Mouse (Mus musculus): ENCODE measurements at regions not wholly inside any gene's neighbourhood (a gene's known extent, or its start where the extent isn't known, plus 50 kb on each side); places are given as distances from the start of the nearest gene placed in this dataset.
"Not testable (repeated sequence)": the region's sequence is repeated elsewhere in the genome, so short reads cannot be mapped to it uniquely, and the experiment has no call there.

DNA sequence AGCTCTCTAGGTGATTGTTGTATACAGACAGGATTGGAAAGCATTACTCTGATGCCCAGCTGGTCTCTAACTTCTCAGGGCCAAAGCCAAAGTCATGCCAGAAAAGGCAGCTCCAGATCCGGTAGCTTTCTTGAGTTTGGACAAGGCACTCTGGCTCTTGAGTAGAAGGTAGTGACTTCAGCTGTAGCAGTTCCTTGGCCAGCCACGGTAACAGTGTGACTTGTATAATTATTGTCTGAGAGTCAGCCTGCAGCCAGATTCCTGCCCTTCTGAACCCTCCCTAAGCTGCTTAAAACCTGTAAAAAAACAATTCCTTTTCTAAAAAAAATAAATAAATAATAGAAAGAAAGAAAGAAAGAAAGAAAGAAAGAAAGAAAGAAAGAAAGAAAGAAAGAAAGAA lies 843.0 kb downstream of the Diaph3 start:
- no peak overlapping the region for H3K4me3 ChIP-seq (ENCODE audit: low read length)
- no peak overlapping the region for H3K27ac ChIP-seq (ENCODE audit: low read length)
- H3K4me2 ChIP-seq (ENCODE audit: low read depth, low read length), result no peak overlapping the region
- no peak overlapping the region for H3K9ac ChIP-seq (ENCODE audit: low read depth, low read length)
- H3K27me3 ChIP-seq (replicated peaks; ENCODE audit: control insufficient read depth, insufficient read depth, low read length), result no peaks in the 10 kb centered on the region
- no peaks in the 10 kb centered on the region for H3K9me3 ChIP-seq (ENCODE audit: control insufficient read depth, low read length)
- H3K4me1 ChIP-seq (ENCODE audit: control insufficient read depth, insufficient read depth, low read length), result no peaks in the 10 kb centered on the region
- no peak for ATAC-seq
- no peaks in the 10 kb centered on the region for H3K36me3 ChIP-seq (ENCODE audit: control insufficient read depth, insufficient read depth, low read length)
- 56% methylated on average over 2 of the region's 2 CpGs for WGBS

DNA sequence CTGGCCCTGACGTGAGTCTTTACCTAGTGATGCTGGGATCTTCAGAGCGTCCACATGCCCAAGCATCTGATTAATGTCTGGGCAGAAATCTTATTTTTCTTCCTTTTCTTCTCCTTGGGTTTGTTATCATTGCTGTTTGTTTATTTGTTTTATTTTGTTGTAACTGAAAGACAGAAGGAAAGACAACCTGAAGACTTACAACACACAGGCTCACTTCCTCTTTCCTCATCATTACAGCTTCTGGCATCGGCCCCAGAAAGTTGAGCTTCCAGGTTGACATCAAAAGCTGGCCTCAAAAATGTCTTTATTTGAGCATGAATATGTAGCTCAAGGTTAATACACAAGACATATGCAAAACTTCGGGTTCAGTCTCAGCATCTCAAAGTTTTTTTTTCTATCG lies 846.4 kb downstream of the Diaph3 start:
- not testable (repeated sequence) for H3K9ac ChIP-seq (ENCODE audit: low read depth, low read length)

DNA sequence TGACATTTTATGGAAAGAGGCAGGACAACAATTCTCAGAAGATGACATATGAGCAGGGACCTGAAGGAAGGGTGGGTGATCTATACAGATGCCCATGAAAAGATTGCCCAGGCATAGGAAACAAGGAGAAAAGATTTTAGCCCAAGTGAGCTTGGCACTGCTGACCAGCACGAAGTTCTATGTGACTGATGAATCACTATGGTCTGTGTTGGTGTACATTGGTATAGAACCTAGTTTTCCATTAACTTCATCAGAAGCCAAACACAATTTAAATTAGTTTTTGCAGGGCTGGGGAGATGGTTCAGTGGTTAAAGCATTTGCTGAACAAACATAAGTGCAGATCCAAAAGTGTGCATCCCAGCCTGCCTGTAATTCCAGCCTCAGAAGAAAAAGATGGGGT lies 847.2 kb downstream of the Diaph3 start:
- H3K36me3 ChIP-seq (ENCODE audit: control insufficient read depth, insufficient read depth, low read length), result no peaks in the 10 kb centered on the region
- WGBS, result 73% methylated on average over 1 of the region's 1 CpGs
- no peak overlapping the region for H3K9ac ChIP-seq (ENCODE audit: low read depth, low read length)
- no peaks in the 10 kb centered on the region for H3K4me1 ChIP-seq (ENCODE audit: control insufficient read depth, insufficient read depth, low read length)
- no peak overlapping the region for H3K4me2 ChIP-seq (ENCODE audit: low read depth, low read length)
- H3K27ac ChIP-seq (ENCODE audit: low read length), result no peak overlapping the region
- H3K9me3 ChIP-seq (ENCODE audit: control insufficient read depth, low read length), result no peaks in the 10 kb centered on the region
- H3K27me3 ChIP-seq (replicated peaks; ENCODE audit: control insufficient read depth, insufficient read depth, low read length), result no peaks in the 10 kb centered on the region
- H3K4me3 ChIP-seq (ENCODE audit: low read length), result no peak overlapping the region
- no peak for ATAC-seq

More for the DNA sequence above, 846.4 kb downstream of the Diaph3 start:
- WGBS, result 81% methylated on average over 5 of the region's 5 CpGs
- not testable (repeated sequence) for H3K4me3 ChIP-seq (ENCODE audit: low read length); H3K36me3 ChIP-seq (ENCODE audit: control insufficient read depth, insufficient read depth, low read length); H3K4me1 ChIP-seq (ENCODE audit: control insufficient read depth, insufficient read depth, low read length); H3K27ac ChIP-seq (ENCODE audit: low read length); H3K9me3 ChIP-seq (ENCODE audit: control insufficient read depth, low read length); ATAC-seq; H3K27me3 ChIP-seq (replicated peaks; ENCODE audit: control insufficient read depth, insufficient read depth, low read length); H3K4me2 ChIP-seq (ENCODE audit: low read depth, low read length)

DNA sequence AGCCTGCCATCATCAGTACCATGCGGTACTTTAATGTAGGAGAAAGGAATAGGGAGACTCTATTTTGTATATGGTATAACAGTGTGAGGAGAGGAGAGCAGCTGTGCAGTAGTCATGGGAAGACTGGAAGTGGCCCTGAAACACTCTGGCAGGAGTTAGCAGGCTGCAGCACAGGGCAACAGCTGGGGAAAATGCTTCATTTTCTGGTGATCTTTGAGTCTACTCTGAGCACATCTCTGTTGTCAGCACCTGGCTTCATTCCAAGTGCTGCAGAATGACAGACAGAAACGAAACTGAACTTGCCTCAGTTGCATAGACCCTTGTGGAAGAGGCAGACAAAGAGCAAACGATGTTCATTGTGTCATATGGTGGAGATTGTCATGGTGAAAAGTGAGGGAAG lies 847.7 kb downstream of the Diaph3 start:
- no peak for ATAC-seq
- H3K4me3 ChIP-seq (ENCODE audit: low read length), result no peak overlapping the region
- no peaks in the 10 kb centered on the region for H3K9me3 ChIP-seq (ENCODE audit: control insufficient read depth, low read length)
- no peaks in the 10 kb centered on the region for H3K4me1 ChIP-seq (ENCODE audit: control insufficient read depth, insufficient read depth, low read length)
- no peak overlapping the region for H3K4me2 ChIP-seq (ENCODE audit: low read depth, low read length)
- H3K27ac ChIP-seq (ENCODE audit: low read length), result no peak overlapping the region
- WGBS, result 61% methylated on average over 3 of the region's 3 CpGs
- no peak overlapping the region for H3K9ac ChIP-seq (ENCODE audit: low read depth, low read length)
- H3K36me3 ChIP-seq (ENCODE audit: control insufficient read depth, insufficient read depth, low read length), result no peaks in the 10 kb centered on the region
- H3K27me3 ChIP-seq (replicated peaks; ENCODE audit: control insufficient read depth, insufficient read depth, low read length), result no peaks in the 10 kb centered on the region

DNA sequence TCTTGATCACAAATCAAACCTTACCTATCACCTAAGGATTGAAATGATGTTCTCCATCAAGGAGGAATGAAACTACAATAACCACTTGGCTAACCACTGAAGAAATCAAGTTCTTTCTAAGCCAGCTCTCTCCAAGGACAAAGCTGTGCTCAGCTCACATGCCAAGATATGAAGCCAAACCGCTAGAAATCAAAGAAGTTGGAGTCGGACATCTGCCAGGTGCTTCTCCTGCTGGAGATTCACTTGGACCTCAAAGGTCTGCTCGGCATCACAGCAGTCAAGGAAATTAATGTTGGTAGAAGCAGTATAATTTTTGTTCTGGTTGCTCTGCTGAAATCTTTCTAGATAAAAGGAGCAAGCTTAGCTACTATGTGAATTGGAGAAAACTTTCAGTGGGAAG lies 850.5 kb downstream of the Diaph3 start:
- no peaks in the 10 kb centered on the region for H3K4me1 ChIP-seq (ENCODE audit: control insufficient read depth, insufficient read depth, low read length)
- ATAC-seq, result no peak
- H3K9me3 ChIP-seq (ENCODE audit: control insufficient read depth, low read length), result no peaks in the 10 kb centered on the region
- H3K27me3 ChIP-seq (replicated peaks; ENCODE audit: control insufficient read depth, insufficient read depth, low read length), result no peaks in the 10 kb centered on the region
- no peak overlapping the region for H3K4me3 ChIP-seq (ENCODE audit: low read length)
- no peak overlapping the region for H3K27ac ChIP-seq (ENCODE audit: low read length)
- no peaks in the 10 kb centered on the region for H3K36me3 ChIP-seq (ENCODE audit: control insufficient read depth, insufficient read depth, low read length)
- no peak overlapping the region for H3K9ac ChIP-seq (ENCODE audit: low read depth, low read length)
- WGBS, result 84% methylated on average over 3 of the region's 3 CpGs
- H3K4me2 ChIP-seq (ENCODE audit: low read depth, low read length), result no peak overlapping the region

DNA sequence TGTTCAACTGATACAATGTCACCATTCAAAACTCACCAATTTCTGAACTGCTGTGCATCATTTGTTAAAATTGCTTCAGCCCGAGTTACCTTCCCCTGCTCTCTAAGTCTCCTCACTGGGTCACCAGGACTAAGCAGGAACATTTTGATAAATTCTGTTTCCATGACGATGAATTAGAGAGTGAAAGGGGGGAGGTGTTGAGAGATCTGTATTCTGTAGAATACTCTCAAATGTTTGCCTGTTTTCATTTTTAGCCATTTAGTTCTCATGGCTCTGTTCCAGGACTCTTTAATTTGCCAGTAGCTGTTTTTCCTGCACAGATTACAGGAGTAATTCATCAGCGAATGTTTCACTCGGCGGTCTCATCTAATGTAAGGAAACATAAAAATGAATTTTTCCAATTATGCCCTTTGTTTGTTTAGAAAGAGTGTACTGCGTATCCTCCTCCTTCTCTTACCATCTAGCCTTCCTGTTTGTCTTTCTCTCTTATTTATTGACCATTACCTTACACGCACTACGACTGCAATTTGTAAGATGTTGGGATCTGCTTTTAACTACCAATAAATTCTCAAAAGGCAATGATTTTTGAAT lies 879.3 kb downstream of the Diaph3 start:
- no peak overlapping the region for H3K9ac ChIP-seq (ENCODE audit: low read depth, low read length)
- ATAC-seq, result no peak
- no peaks in the 10 kb centered on the region for H3K27me3 ChIP-seq (replicated peaks; ENCODE audit: control insufficient read depth, insufficient read depth, low read length)
- H3K4me2 ChIP-seq (ENCODE audit: low read depth, low read length), result no peak overlapping the region
- H3K9me3 ChIP-seq (ENCODE audit: control insufficient read depth, low read length), result no peaks in the 10 kb centered on the region
- no peak overlapping the region for H3K27ac ChIP-seq (ENCODE audit: low read length)
- H3K4me3 ChIP-seq (ENCODE audit: low read length), result no peak overlapping the region
- H3K36me3 ChIP-seq (ENCODE audit: control insufficient read depth, insufficient read depth, low read length), result no peaks in the 10 kb centered on the region
- no peaks in the 10 kb centered on the region for H3K4me1 ChIP-seq (ENCODE audit: control insufficient read depth, insufficient read depth, low read length)
- 52% methylated on average over 8 of the region's 8 CpGs for WGBS

DNA sequence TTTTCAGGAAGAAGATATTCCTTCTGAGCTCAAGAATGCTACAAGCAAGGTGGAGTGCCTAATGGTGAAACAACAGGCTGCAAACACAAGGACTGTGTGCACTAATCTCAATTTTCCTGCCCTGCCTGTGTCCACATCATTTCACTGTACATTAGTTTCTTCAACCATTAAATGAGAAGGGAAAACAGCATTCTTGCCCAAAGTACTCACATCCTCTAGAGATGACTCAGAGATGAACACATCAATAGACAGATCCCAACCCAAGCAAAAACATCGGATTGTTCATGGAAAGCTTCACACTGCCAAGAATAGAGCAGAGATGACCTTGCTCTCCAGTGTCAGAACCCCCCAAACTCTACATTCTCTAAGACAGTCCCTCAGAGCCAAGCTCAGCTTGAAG lies 886.8 kb downstream of the Diaph3 start:
- Histone ChIP-seq H3K27ac (ENCODE audit: low read length) (no peak overlapping the region), H3K4me1 (ENCODE audit: control insufficient read depth, insufficient read depth, low read length) (no peaks in the 10 kb centered on the region), H3K36me3 (ENCODE audit: control insufficient read depth, insufficient read depth, low read length) (no peaks in the 10 kb centered on the region), H3K4me2 (ENCODE audit: low read depth, low read length) (no peak overlapping the region), H3K9ac (ENCODE audit: low read depth, low read length) (no peak overlapping the region), H3K27me3 (replicated peaks; ENCODE audit: control insufficient read depth, insufficient read depth, low read length) (no peaks in the 10 kb centered on the region), H3K4me3 (ENCODE audit: low read length) (no peak overlapping the region), H3K9me3 (ENCODE audit: control insufficient read depth, low read length) (no peaks in the 10 kb centered on the region)
- WGBS, result 38% methylated on average over 1 of the region's 1 CpGs
- ATAC-seq, result no peak

DNA sequence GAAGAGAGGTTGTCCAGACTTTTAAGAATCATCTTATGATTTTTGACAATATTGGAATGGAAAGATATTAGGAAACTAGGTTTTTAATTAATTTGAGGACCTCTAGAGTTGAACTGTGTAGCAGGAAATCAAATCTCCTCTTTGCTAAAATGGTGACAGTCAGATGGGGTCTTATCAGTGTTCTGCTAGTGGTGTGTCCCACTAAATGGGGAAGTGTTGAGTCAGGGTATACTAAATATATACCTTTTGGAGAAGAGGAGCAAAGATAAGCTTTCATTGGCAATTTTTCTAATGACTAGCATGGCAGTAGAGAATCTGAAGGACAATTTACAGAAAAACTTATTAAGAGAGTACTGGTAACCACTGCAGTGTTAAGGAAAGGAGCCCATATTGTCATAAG lies 889.4 kb downstream of the Diaph3 start:
- no peak for ATAC-seq
- no peak overlapping the region for H3K4me3 ChIP-seq (ENCODE audit: low read length)
- no peak overlapping the region for H3K27ac ChIP-seq (ENCODE audit: low read length)
- no peak overlapping the region for H3K4me2 ChIP-seq (ENCODE audit: low read depth, low read length)
- no peaks in the 10 kb centered on the region for H3K9me3 ChIP-seq (ENCODE audit: control insufficient read depth, low read length)
- no peaks in the 10 kb centered on the region for H3K4me1 ChIP-seq (ENCODE audit: control insufficient read depth, insufficient read depth, low read length)
- H3K9ac ChIP-seq (ENCODE audit: low read depth, low read length), result no peak overlapping the region
- H3K27me3 ChIP-seq (replicated peaks; ENCODE audit: control insufficient read depth, insufficient read depth, low read length), result no peaks in the 10 kb centered on the region
- H3K36me3 ChIP-seq (ENCODE audit: control insufficient read depth, insufficient read depth, low read length), result no peaks in the 10 kb centered on the region

DNA sequence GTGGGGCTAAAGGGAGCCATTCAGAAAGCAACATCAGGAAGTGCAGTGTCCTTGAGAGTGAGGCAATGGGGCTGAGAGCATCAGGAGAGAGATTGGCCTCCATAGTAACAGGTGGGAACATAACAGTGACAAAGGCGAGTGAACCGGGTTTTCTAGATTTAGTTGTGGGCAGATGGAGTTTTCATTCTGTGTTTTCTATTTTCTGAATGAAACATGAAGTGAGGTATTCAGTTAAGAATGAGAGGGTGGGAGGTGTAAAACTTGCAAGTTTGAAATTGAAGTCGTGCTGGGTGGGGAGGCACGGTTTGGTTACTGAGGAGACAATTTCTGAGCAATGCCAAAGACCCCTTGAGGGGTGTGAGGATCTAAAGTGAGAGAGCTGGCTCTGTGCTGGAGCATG lies 893.3 kb downstream of the Diaph3 start:
- Histone ChIP-seq H3K4me3 (ENCODE audit: low read length) (no peak overlapping the region), H3K9me3 (ENCODE audit: control insufficient read depth, low read length) (no peaks in the 10 kb centered on the region), H3K4me1 (ENCODE audit: control insufficient read depth, insufficient read depth, low read length) (no peaks in the 10 kb centered on the region), H3K27ac (ENCODE audit: low read length) (no peak overlapping the region), H3K27me3 (replicated peaks; ENCODE audit: control insufficient read depth, insufficient read depth, low read length) (no peaks in the 10 kb centered on the region), H3K4me2 (ENCODE audit: low read depth, low read length) (no peak overlapping the region), H3K9ac (ENCODE audit: low read depth, low read length) (no peak overlapping the region), H3K36me3 (ENCODE audit: control insufficient read depth, insufficient read depth, low read length) (no peaks in the 10 kb centered on the region)
- 95% methylated on average over 4 of the region's 4 CpGs for WGBS
- ATAC-seq, result no peak

DNA sequence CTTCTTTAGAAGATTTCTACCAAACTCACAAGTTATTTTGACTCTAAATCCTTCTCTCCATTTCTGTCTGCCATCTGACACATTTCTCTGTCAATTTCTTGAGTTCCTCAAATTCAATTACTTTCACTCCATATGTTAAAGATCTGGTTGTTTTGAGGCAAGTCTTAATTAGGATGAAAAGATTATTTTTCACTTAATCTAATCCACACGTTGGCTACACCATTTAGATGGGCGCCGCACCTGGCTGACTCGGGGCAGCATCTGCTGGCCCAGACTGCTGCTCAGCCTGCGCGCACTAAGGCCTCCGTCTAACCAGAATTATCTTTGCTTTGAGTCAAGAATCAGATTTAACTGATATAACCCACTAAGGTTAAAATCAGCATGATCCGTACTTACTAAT lies 894.3 kb downstream of the Diaph3 start:
- no peak for ATAC-seq
- Histone ChIP-seq H3K4me2 (ENCODE audit: low read depth, low read length) (no peak overlapping the region), H3K4me1 (ENCODE audit: control insufficient read depth, insufficient read depth, low read length) (no peaks in the 10 kb centered on the region), H3K36me3 (ENCODE audit: control insufficient read depth, insufficient read depth, low read length) (no peaks in the 10 kb centered on the region), H3K27ac (ENCODE audit: low read length) (no peak overlapping the region), H3K27me3 (replicated peaks; ENCODE audit: control insufficient read depth, insufficient read depth, low read length) (no peaks in the 10 kb centered on the region), H3K9ac (ENCODE audit: low read depth, low read length) (no peak overlapping the region), H3K4me3 (ENCODE audit: low read length) (no peak overlapping the region), H3K9me3 (ENCODE audit: control insufficient read depth, low read length) (no peaks in the 10 kb centered on the region)
- WGBS, result 93% methylated on average over 8 of the region's 8 CpGs
